Mouse (Mus musculus) brain, embryonic 14.5 days (tissue): ENCODE results near the gene 4933402J07Rik.

Source experiments
- CTCF ChIP-seq: fragments of 200-500 bp; IDR thresholded peaks from 2 replicates; pipeline ENCODE4 v1.5.1; 2012; ENCODE audit warnings: inconsistent platforms, mild to moderate bottlenecking, moderate library complexity, borderline replicate concordance; ENCODE audit not compliant: insufficient read depth, insufficient read length; ENCODE audit errors: extremely low read depth
- POLR2A ChIP-seq: fragments of 200-500 bp; IDR thresholded peaks from 2 replicates; pipeline ENCODE4 v1.6.1; 2012; ENCODE audit warnings: mild to moderate bottlenecking, inconsistent platforms, borderline replicate concordance; ENCODE audit not compliant: poor library complexity, insufficient read depth, insufficient read length, severe bottlenecking; ENCODE audit errors: extremely low read depth

- TF ChIP-seq CTCF (no peak), POLR2A (no peak)
Observed at GRCm38 (mm10) chr8:87569203-87569602, 5.5 kb downstream of the 4933402J07Rik start.
